Mouse (Mus musculus) small intestine, adult 2 months (tissue): ENCODE data around the gene Gm20388.

ENCODE experiments used
- CTCF ChIP-seq: fragments of 200-500 bp; IDR thresholded peaks from 2 replicates; pipeline ENCODE4 v1.5.1; 2012; ENCODE audit warnings: low read depth, mild to moderate bottlenecking, control low read depth, inconsistent platforms, low read length, moderate library complexity, mixed read lengths; ENCODE audit not compliant: insufficient replicate concordance, insufficient read length; ENCODE audit errors: extremely low read depth
- POLR2A ChIP-seq: fragments of 200-500 bp; IDR thresholded peaks from 2 replicates; pipeline ENCODE4 v1.6.1; 2012; ENCODE audit warnings: low read depth, mild to moderate bottlenecking, control low read depth, inconsistent platforms, low read length, moderate library complexity

DNA sequence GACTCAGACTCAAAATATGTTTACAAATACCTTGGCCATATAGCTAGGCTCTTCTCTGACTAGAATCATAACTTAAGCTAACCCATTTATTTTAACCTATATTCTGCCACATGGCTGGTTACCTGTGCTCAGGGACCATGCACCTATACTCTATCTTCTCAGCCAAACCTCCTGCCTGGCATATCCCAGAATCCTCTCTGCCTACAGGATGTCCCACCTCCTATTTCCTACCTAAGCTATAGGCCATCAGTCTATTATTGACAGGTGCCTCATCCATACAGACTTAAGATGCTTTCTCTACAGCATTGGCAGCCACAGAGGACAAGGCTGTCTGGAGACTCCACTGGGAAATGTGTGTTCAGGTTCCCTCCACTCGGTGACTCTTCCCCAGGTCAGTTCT, 1468.7 kb downstream of the Gm20388 start:
- TF ChIP-seq CTCF = no peak
- TF ChIP-seq POLR2A = no peak
